Mouse (Mus musculus) stomach, postnatal 0 days (tissue): ENCODE measurements around the gene Gm47985. TPM values are rescaled to one million over a fixed set of nuclear protein-coding genes. Genes with fewer than 3 reads are reported as not detected.
"Not testable (repeated sequence)": the region's sequence is repeated elsewhere in the genome, so short reads cannot be mapped to it uniquely, and the experiment has no call there.

Experiments
- ATAC-seq: fragments of 200-750 bp; cut with Nextera tagmentation; 2 replicates; pipeline ENCODE4 v1.8.0; 2017; ENCODE audit not compliant: low FRiP score, low TSS enrichment
- DNase-seq: peaks from one replicate; pipeline ENCODE4 v3.0.0-alpha.2; 2016; ENCODE audit warnings: low spot score
- H3K27ac ChIP-seq: fragments of 300-500 bp; sonication (generic); replicated peaks from 2 replicates; pipeline ENCODE4 v1.5.1; 2014; ENCODE audit warnings: mild to moderate bottlenecking, control low read depth
- H3K27me3 ChIP-seq: fragments of 300-500 bp; sonication (generic); 2 replicates; pipeline ENCODE4 v1.6.1; 2014; ENCODE audit warnings: low read length; ENCODE audit not compliant: control insufficient read depth, insufficient read depth
- H3K36me3 ChIP-seq: fragments of 300-500 bp; sonication (generic); 2 replicates; pipeline ENCODE4 v1.6.1; 2014; ENCODE audit warnings: low read length, mixed read lengths; ENCODE audit not compliant: control insufficient read depth, insufficient read depth
- H3K4me1 ChIP-seq: fragments of 300-500 bp; sonication (generic); replicated peaks from 2 replicates; pipeline ENCODE4 v1.6.1; 2014; ENCODE audit warnings: antibody characterized with exemption; ENCODE audit not compliant: control insufficient read depth, insufficient read depth
- H3K4me2 ChIP-seq: fragments of 300-500 bp; sonication (generic); replicated peaks from 2 replicates; pipeline ENCODE4 v1.6.1; 2014; ENCODE audit warnings: low read depth, mild to moderate bottlenecking, control low read depth, moderate library complexity
- H3K4me3 ChIP-seq: fragments of 300-500 bp; sonication (generic); 2 replicates; pipeline ENCODE4 v1.5.1; 2014; ENCODE audit warnings: low read depth, low read length, control low read depth
- H3K9ac ChIP-seq: fragments of 300-500 bp; sonication (generic); 2 replicates; pipeline ENCODE4 v1.6.1; 2014; ENCODE audit warnings: mild to moderate bottlenecking, low read length, control low read depth, mixed read lengths
- H3K9me3 ChIP-seq: fragments of 300-500 bp; sonication (generic); 2 replicates; pipeline ENCODE4 v1.6.1; 2016; ENCODE audit warnings: low read length; ENCODE audit not compliant: control insufficient read depth
- CTCF ChIP-seq: IDR thresholded peaks from 2 replicates; pipeline ENCODE4 v1.5.1; 2016; ENCODE audit warnings: antibody characterized with exemption, low read depth, mild to moderate bottlenecking, moderate library complexity
- EP300 ChIP-seq: optimal IDR thresholded peaks from 2 replicates; pipeline ENCODE3; 2016; ENCODE audit warnings: antibody characterized with exemption
- WGBS: fragments of 180-500 bp; shearing (Covaris S2); extraction: QIAGEN DNeasy Blood & Tissue Kit; methylation state at CpG from one replicate; pipeline ENCODE4 v1.1.7; 2014; 5-methylcytosine and 5-hydroxymethylcytosine counted together
- polyA plus RNA-seq: library from polyadenylated mRNA; unstranded; fragments of >200 nt; fragmentation: Nextera tagmentation; extraction: Ambion mirVana; gene quantifications from 2 replicates; pipeline ENCODE4 v1.2.1, GENCODE M21; 2015

Gene Gm47985
- polyA plus RNA-seq, 1 experiment from 2014 or later: not detected

GRCm38 (mm10) chr1:151208493-151208892 lies 26.2 kb downstream of the Gm47985 start:
- 57% methylated on average over 3 of the region's 5 CpGs for WGBS
- H3K4me1 ChIP-seq, H3K4me3 ChIP-seq, H3K36me3 ChIP-seq, DNase-seq, H3K4me2 ChIP-seq, H3K27me3 ChIP-seq, H3K9me3 ChIP-seq, H3K9ac ChIP-seq, H3K27ac ChIP-seq: not testable (repeated sequence)
- 0 out of 2 replicates have a peak, but pooled peaks have one; percentile 51 for ATAC-seq

GRCm38 (mm10) chr1:151208944-151209343 lies 26.6 kb downstream of the Gm47985 start:
- H3K27ac ChIP-seq, H3K4me1 ChIP-seq, H3K9ac ChIP-seq, H3K27me3 ChIP-seq, H3K36me3 ChIP-seq, H3K9me3 ChIP-seq, DNase-seq, H3K4me2 ChIP-seq, H3K4me3 ChIP-seq, ATAC-seq: not testable (repeated sequence)

GRCm38 (mm10) chr1:151209824-151210355 lies 27.6 kb downstream of the Gm47985 start, which contains the start of gene Gm47996:
TSS of gene Gm47996 (plus strand) at chr1:151210131.
- H3K9me3 ChIP-seq, ATAC-seq, H3K4me3 ChIP-seq, DNase-seq, H3K4me2 ChIP-seq, H3K9ac ChIP-seq, H3K27me3 ChIP-seq, H3K36me3 ChIP-seq, H3K27ac ChIP-seq, H3K4me1 ChIP-seq: not testable (repeated sequence)
- WGBS: 93% methylated on average over 4 of the region's 8 CpGs

GRCm38 (mm10) chr1:151211666-151212065 lies 29.3 kb downstream of the Gm47985 start:
- ATAC-seq, H3K4me3 ChIP-seq, H3K27ac ChIP-seq, H3K4me1 ChIP-seq, H3K9me3 ChIP-seq, H3K9ac ChIP-seq, H3K36me3 ChIP-seq, DNase-seq, H3K27me3 ChIP-seq, H3K4me2 ChIP-seq: not testable (repeated sequence)
- 82% methylated on average over 5 of the region's 5 CpGs for WGBS

DNA sequence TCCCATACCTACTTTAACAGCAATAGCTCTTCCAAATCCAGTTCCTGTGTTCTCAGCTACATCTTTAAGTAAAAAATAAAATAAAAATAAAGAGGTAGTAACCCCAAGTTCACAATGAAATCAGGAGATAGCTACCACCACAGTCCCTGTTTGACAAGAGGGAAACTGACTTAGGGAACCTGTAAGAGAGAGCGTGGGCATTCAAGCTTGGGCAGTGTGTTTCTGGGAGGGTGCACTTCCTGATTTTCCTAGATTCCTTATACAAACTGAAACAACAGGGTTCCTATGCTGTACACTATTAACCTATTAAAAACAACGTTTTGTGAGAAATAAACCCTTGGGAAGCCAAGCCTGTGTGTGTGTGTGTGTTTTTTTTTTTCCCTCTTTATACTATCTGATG lies 32.5 kb downstream of the Gm47985 start:
- TF ChIP-seq EP300 (no peak), CTCF (no peak)
- no peak for ATAC-seq
- no peaks in the 10 kb centered on the region for H3K36me3 ChIP-seq
- H3K27ac ChIP-seq: no peak overlapping the region
- 66% methylated on average over 2 of the region's 2 CpGs for WGBS
- H3K27me3 ChIP-seq: no peaks in the 10 kb centered on the region
- DNase-seq: no peak
- H3K4me1 ChIP-seq: no peaks in the 10 kb centered on the region
- no peak overlapping the region for H3K4me2 ChIP-seq
- H3K9ac ChIP-seq: no peak overlapping the region
- no peak overlapping the region for H3K4me3 ChIP-seq
- no peaks in the 10 kb centered on the region for H3K9me3 ChIP-seq

- Histone ChIP-seq H3K4me3 (no peak overlapping the region), H3K4me2 (no peak overlapping the region)
These were observed 33.6 kb downstream of the Gm47985 start for GRCm38 (mm10) chr1:151215985-151216384.

More at GRCm38 (mm10) chr1:151215985-151216384, 33.6 kb downstream of the Gm47985 start:
- Histone ChIP-seq H3K36me3 (no peaks in the 10 kb centered on the region), H3K27me3 (no peaks in the 10 kb centered on the region), H3K27ac (no peak overlapping the region), H3K9ac (no peak overlapping the region), H3K9me3 (no peaks in the 10 kb centered on the region), H3K4me1 (no peaks in the 10 kb centered on the region)
- DNase-seq (peak; percentile 33), ATAC-seq (no peak; the same call in 1 of the 2 replicates)
- WGBS: 21% methylated on average over 1 of the region's 1 CpGs
- TF ChIP-seq EP300 (no peak), CTCF (no peak)
